Mouse (Mus musculus) Muller cell, postnatal 12 days (primary cell): ENCODE measurements around the gene Lrrc49.
A peak's percentile ranks its signal among the peaks of the same experiment; 100 is the strongest.

Source experiments
- DNase-seq: peaks from one replicate; pipeline ENCODE4 v3.0.0-alpha.2; 2015; ENCODE audit errors: inconsistent ontology term

The Lrrc49 gene

DNA sequence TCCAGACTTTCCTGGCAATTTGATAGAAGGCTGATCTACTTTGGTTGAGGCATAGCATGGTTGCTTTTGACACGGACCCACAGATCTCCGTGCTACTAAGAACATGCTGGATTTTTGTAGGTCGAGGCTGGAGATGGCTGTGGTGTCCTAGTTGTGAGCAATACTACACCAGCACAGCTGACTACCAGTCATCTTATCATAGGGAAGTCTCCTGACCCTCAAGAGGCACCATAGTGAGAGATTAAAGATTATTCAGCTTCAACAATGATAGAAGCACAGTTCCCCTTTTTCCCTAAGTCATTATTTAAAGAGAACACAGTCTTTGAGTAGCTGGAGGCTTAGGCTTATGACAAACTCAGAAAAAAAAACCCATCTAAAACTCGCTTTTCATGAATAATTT, 87.7 kb downstream of the Lrrc49 start:
- DNase-seq = no peak

DNA sequence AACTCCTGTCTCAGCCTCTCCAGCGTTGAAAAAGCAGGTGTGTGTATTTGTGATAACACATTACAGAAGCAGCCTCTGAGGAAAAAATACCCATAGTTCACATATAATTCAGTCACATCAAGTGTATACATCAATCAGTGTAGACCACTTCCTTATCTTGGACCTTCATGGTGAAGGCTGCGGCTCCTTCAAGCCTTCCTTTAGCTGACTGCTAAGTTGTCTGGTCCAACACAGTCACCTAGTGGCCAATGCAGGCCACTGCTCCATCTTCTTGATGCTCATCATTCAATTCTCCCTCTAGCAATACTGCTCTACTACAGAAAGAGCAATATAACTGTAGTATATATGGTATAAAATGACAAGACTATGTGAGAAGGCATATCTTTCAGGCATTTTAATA, 88.5 kb downstream of the Lrrc49 start:
- no peak for DNase-seq

- no peak for DNase-seq
Observed at GRCm38 (mm10) chr9:60595406-60595805, 92.6 kb downstream of the Lrrc49 start.

- no peak for DNase-seq
Observed at GRCm38 (mm10) chr9:60592974-60593373, 95.0 kb downstream of the Lrrc49 start.

DNA sequence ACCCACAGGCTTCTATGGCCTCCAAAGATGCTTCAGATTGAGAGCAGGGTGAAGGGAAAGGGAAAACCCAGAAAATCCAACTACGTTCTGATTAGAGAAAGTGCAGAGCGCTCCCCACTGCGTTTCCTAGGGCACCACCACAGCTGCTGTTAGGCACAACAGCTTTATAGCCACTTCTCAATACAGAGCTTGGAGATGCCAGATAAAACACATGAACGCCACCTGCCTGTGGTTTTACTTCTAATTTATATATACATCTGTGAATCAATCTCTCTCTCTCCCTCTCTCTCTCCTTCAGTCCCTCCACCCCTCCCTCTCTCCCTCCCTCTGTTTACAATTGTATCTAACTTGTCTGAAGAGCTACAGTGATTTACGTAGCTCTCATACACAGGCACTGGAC, 95.6 kb downstream of the Lrrc49 start:
- no peak for DNase-seq

GRCm38 (mm10) chr9:60590871-60591624, 96.9 kb downstream of the Lrrc49 start:
- DNase-seq = no peak

- no peak for DNase-seq
Observed at GRCm38 (mm10) chr9:60588914-60589313, 99.0 kb downstream of the Lrrc49 start.

DNA sequence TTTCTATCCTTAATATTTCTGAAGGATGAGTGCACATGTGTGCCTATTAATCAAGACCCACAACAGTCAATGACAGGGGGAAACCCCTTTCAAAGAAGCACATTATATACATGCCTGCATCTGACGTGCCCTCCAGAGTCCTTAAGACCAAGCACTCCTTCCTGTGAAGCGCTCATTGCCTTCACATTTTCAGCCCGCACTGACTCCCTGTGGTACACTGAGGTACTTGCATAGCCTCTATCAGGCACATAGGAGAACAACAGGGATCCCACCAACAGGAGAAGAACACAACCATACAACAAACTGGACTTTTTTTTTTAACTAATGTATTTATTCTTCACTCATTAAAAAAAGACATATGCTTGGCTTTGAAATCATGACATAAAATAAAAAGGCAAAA, 101.0 kb downstream of the Lrrc49 start:
- DNase-seq = no peak

- no peak for DNase-seq
Observed at GRCm38 (mm10) chr9:60585206-60585605, 102.8 kb downstream of the Lrrc49 start.

GRCm38 (mm10) chr9:60582553-60582952, 105.4 kb downstream of the Lrrc49 start:
- no peak for DNase-seq

DNA sequence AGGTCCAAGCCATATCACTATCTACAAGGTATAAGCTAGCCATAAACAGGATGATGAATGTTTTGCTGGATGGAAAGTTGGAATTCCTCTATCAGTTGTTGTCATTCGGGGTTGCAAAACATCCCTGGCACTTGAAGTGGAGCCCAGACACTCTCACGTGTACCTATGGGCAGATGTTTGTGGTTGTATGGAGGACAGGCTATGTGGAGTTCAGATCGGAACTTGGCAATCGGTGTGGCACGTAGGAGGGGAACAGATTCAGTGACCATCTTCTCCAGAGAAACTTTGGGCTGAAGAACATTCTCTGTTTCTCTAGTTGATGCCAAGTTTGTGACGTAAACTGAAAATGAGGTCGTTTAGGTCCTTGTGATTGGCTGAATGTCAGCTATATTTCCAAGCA, 114.9 kb downstream of the Lrrc49 start:
- no peak for DNase-seq

- no peak for DNase-seq
Observed at GRCm38 (mm10) chr9:60571725-60572124, 116.2 kb downstream of the Lrrc49 start.

GRCm38 (mm10) chr9:60571041-60571440, 116.9 kb downstream of the Lrrc49 start:
- no peak for DNase-seq

DNA sequence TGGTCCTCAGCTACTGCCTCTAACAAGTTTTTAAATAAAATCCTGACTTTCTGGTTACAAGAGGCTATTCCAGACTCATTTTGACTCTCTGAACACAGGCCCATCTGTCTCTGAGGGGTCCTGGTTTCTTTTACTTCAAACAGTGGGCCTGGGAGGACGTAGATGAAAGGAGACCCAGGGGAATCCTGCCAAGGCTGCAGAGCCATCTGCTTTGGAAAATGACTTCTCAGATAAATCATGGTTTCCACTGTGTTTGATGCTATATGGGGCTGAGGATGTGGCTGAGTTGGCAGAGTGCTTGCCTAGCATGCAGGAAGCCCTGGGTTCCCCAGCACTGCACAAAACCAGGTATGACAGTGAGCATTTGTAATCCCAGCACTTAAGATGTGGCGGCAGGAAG, 118.6 kb downstream of the Lrrc49 start:
- DNase-seq = no peak

- DNase-seq = no peak
Observed at GRCm38 (mm10) chr9:60563809-60564208, 124.1 kb downstream of the Lrrc49 start.

GRCm38 (mm10) chr9:60562443-60563371, 125.3 kb downstream of the Lrrc49 start:
- no peak for DNase-seq

- DNase-seq = no peak
Observed at GRCm38 (mm10) chr9:60561641-60562289, 126.2 kb downstream of the Lrrc49 start.

DNA sequence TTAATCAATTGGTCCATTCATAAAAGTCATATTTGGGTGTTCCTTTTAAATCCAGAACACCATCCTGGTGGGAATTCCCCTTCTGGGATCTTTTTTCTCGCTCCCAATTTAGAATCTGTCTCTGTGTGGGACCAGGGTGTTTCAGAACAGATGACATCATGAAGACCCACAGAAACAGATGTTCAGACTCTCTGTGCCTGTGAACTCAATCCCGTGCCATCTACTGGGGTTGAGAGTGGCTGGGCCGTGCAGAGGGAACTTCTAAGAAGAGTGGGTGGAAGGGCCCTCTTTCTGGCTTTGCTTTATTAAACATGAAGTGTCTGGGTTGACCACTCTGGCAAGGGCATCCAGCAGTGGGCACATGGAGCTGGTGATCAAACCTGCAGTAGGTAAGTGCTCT, 129.5 kb downstream of the Lrrc49 start:
- DNase-seq = no peak

GRCm38 (mm10) chr9:60551238-60551637, 136.7 kb downstream of the Lrrc49 start:
- DNase-seq = no peak

GRCm38 (mm10) chr9:60548182-60548581, 139.8 kb downstream of the Lrrc49 start:
- peak; percentile 68 for DNase-seq

- DNase-seq = no peak
Observed at GRCm38 (mm10) chr9:60546169-60546568, 141.8 kb downstream of the Lrrc49 start.

DNA sequence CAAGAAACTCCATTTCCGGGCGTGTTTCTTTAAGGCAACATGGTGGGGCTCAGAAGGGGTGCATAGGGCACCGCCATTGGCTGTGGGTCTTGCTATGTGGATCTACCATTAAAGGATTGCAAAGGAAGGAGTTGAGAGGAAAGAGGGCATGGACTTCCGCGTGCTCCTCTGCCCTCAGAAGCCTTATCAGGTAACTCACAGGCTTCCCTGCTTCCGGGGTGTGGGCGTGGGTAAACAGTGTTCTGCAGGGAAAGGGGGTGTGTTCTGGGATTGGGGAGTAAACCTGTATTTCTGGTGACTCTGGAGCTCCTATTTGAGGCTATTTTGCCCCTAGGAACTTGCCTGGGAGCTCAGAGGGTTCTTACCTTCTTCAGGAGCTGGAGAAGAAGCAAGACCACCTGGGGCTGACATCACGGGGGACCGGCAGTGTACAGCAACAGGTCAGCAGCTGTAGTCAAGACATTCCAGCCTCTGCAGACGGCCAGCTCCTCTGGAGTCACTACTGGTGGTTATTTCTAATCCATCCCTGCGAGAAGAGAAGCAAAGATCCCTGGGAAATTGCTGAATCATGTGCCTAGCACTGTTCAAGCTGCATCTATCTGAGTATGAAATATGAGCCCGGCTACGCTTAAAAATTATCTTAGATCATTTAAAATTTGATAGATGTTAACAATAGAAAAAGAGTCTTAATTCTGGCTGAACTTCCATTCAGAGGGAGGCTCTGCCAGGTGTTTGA, 142.4 kb downstream of the Lrrc49 start:
- DNase-seq = no peak
